Comparison of ENCODE assay signal across 9 mouse cellular contexts in the genomic region with DNA sequence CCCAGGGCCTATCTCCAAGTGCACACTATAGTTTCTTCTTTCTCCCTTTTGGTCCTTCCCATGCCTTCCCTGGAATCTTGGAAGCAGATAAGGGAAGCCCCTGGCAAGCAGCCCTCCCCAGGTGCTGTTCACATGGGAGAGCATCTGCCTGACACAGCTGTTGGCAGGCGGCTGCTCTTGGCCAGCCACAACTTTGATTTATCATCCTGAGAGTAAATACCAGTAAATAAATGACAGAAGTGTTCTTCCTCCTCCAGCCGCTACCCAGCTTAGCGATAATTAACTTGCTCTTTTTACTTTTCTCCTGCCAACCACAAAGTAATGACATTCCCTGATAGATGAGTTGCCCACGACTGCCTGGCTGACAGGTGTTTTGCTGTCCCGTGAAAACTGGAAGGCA.
DNase-seq lines count a peak whose midpoint lies in the region; ATAC-seq lines count a peak whose summit lies in the region.
"Had no signal": no experiment of that assay in that cellular context is flagged by ENCODE, and none has a peak within 500 bp of the region (broad histone marks: within the 10 kb centered on the region; RNA-seq: fewer than 3 reads in every experiment).

No protein-coding gene starts in this region.

- H3K9me3 ChIP-seq in heart, embryonic 12.5 days (replicated peaks) = peaks cover 4% of the 10 kb centered on the region; the same call in 1 of the 2 replicates

- H3K36me3 ChIP-seq in heart, embryonic 12.5 days = no peaks in the 10 kb centered on the region

- H3K27ac ChIP-seq in heart, embryonic 12.5 days (ENCODE audit: poor library complexity, severe bottlenecking) = no peak overlapping the region

- no peak for ATAC-seq in heart, embryonic 12.5 days (ENCODE audit: insufficient number of reproducible peaks, low FRiP score)

- WGBS in heart, embryonic 12.5 days = 56% methylated on average over 5 of the region's 5 CpGs

- no peaks in the 10 kb centered on the region for H3K4me1 ChIP-seq in heart, embryonic 12.5 days (replicated peaks)

- no peak overlapping the region for H3K4me2 ChIP-seq in heart, embryonic 12.5 days
- H3K4me2 ChIP-seq: heart, embryonic 11.5 days had no signal

- no peak overlapping the region for H3K9ac ChIP-seq in heart, embryonic 12.5 days

- DNase-seq in heart, adult 11 months = peak; percentile 83
- DNase-seq in ovary, adult 18-20 months (ENCODE audit: low spot score) = peak; percentile 45
- DNase-seq in ovary, postnatal 10 days (ENCODE audit: low spot score) = no peak
- DNase-seq in kidney, postnatal 10 days = peak; percentile 73
- peak; percentile 12 for DNase-seq in right cerebral cortex, postnatal 25 days
- no peak for DNase-seq in retina, embryonic 14.5 days (ENCODE audit: low spot score)
- DNase-seq in spleen, adult 12 weeks (ENCODE audit: low spot score) = no peak

- no peaks in the 10 kb centered on the region for H3K27me3 ChIP-seq in heart, embryonic 12.5 days (replicated peaks)

- H3K4me3 ChIP-seq in heart, embryonic 12.5 days = no peak overlapping the region

Comparison
In these comparisons a context has a peak if more than half of its experiments do, and no peak if none do; other contexts are left out.
1. DNase-seq: peak in heart, adult 11 months (single experiment), ovary, adult 18-20 months (single experiment), kidney, postnatal 10 days (single experiment) and right cerebral cortex, postnatal 25 days (single experiment); none in ovary, postnatal 10 days (single experiment), retina, embryonic 14.5 days (single experiment) and spleen, adult 12 weeks (single experiment).